Mouse (Mus musculus) central nervous system, embryonic 14 days (tissue): Measurements from ENCODE around the gene Erg. TPM values are rescaled to one million over a fixed set of nuclear protein-coding genes. Genes with fewer than 3 reads are reported as not detected.

Experiments used
- polyA plus RNA-seq: library from polyadenylated mRNA; depleted of rRNA; stranded (reverse); fragments of >200 nt; gene quantifications from 2 replicates; pipeline ENCODE4 v1.2.3, GENCODE M21; 2012; rRNA removed

Erg gene
- polyA plus RNA-seq: 5.1 and 9.5 TPM in 2 replicates

GRCm38 (mm10) chr16:95586311-95586602, at the start of gene Erg:
Gene Erg, minus strand, starts transcription at chr16:95586593.

Other genes with a start within 250 kb of the Erg start
- 13.5 and 24.0 TPM in 2 replicates for gene Ets2, start 115.5 kb upstream of the Erg start, polyA plus RNA-seq